Mouse (Mus musculus) Patski (cell line): ENCODE data around the gene Cyba. TPM values are rescaled to one million over a fixed set of nuclear protein-coding genes. Genes with fewer than 3 reads are reported as not detected.

Experiments used
- ATAC-seq: fragments of 100-300 bp; one replicate; pipeline ENCODE4 v1.8.0; 2021
- CTCF ChIA-PET: fragments of 350-600 bp; sonication (Branson Sonifier 250); formaldehyde crosslinking; loops from one replicate; lab custom pipeline; 2022; ENCODE audit warnings: inconsistent platforms; lab: Charles Lee
- POLR2A ChIA-PET: fragments of 350-600 bp; sonication (Branson Sonifier 250); formaldehyde crosslinking; loops from one replicate; lab custom pipeline; 2022; ENCODE audit warnings: antibody characterized with exemption, inconsistent platforms; lab: Charles Lee
- DNase-seq: peaks from one replicate; pipeline ENCODE4 v3.0.0-alpha.2; 2011; ENCODE audit warnings: low read depth, low spot score
- H3K27me3 ChIP-seq: fragments of 371-371 bp; one replicate; pipeline ENCODE4 v1.5.1; 2021
- CTCF ChIP-seq: fragments of 100-300 bp; IDR thresholded peaks from one replicate; pipeline ENCODE4 v1.5.1; 2021
- in situ Hi-C: fragments of 300-500 bp; cut with MboI; formaldehyde crosslinking; loops from 3 replicates; pipeline ENCODE4 v1.11.1; 2018; ENCODE audit warnings: low pct_unique_long_range_greater_than_20kb, mixed read lengths
- polyA plus RNA-seq: library from polyadenylated mRNA; unstranded; gene quantifications from one replicate; pipeline ENCODE4 v1.2.3, GENCODE M21; 2021

Gene Cyba
- polyA plus RNA-seq, 1 experiment from 2014 or later, result 288 TPM

- in situ Hi-C loops, result no loop called here
- no peaks in the 10 kb centered on the region for H3K27me3 ChIP-seq
- ATAC-seq (no peak), DNase-seq (no peak)
- POLR2A ChIA-PET, result interaction anchor here (0.5 to 0.8 kb wide), 2 partner anchors 12 to 21 kb away, joined by 3 read pairs; no protein-coding TSS in a partner anchor
- no peak for TF ChIP-seq CTCF
- CTCF ChIA-PET, result no interaction called here
These were observed 32.3 kb upstream of the Cyba start for GRCm38 (mm10) chr8:122464985-122465384.

GRCm38 (mm10) chr8:122463651-122464640, 31.2 kb upstream of the Cyba start:
- CTCF ChIA-PET, result interaction anchor here (1.0 to 1.5 kb wide), 3 partner anchors 9 to 18 kb away, joined by 3 to 5 read pairs (median 3); no protein-coding TSS in a partner anchor
- ATAC-seq (no peak), DNase-seq (no peak)
- POLR2A ChIA-PET, result interaction anchor here (2.4 kb wide), 1 partner anchor 11 kb away, joined by 10 read pairs; the partner anchor contains the start of genes Ctu2 and Rnf166
- no peak for TF ChIP-seq CTCF
- in situ Hi-C loops, result no loop called here
- H3K27me3 ChIP-seq, result no peaks in the 10 kb centered on the region

- DNase-seq (no peak), ATAC-seq (no peak)
- in situ Hi-C loops, result no loop called here
- ChIA-PET CTCF (interaction anchor here (1.1 kb wide), 1 partner anchor 13 kb away, joined by 3 read pairs; no protein-coding TSS in a partner anchor), POLR2A (interaction anchor here (0.6 to 2.4 kb wide), 2 partner anchors 13 to 87 kb away, joined by 3 to 10 read pairs; partner anchors contain the start of genes Ctu2 and Rnf166)
- H3K27me3 ChIP-seq, result no peaks in the 10 kb centered on the region
- no peak for TF ChIP-seq CTCF
These were observed 29.8 kb upstream of the Cyba start for GRCm38 (mm10) chr8:122462510-122462909.

GRCm38 (mm10) chr8:122461473-122462148, 28.9 kb upstream of the Cyba start:
- peak; percentile 87 for DNase-seq
- ChIA-PET CTCF (interaction anchor here (1.1 kb wide), 1 partner anchor 13 kb away, joined by 3 read pairs; no protein-coding TSS in a partner anchor), POLR2A (interaction anchor here (0.6 to 0.7 kb wide), 2 partner anchors 9 to 12 kb away, joined by 3 read pairs; no protein-coding TSS in a partner anchor)
- peak; percentile 77 for ATAC-seq
- in situ Hi-C loops, result no loop called here
- no peak for TF ChIP-seq CTCF
- H3K27me3 ChIP-seq, result no peaks in the 10 kb centered on the region

GRCm38 (mm10) chr8:122460524-122461472, 28.1 kb upstream of the Cyba start, which contains the start of gene Snai3:
TSS of gene Snai3 (minus strand) at chr8:122460733.
- CTCF ChIA-PET, result interaction anchor here (2.3 kb wide), 1 partner anchor 16 kb away, joined by 12 read pairs; the partner anchor contains the start of gene Mvd
- peak; percentile 47 for DNase-seq
- in situ Hi-C loops, result no loop called here
- H3K27me3 ChIP-seq, result no peaks in the 10 kb centered on the region
- ATAC-seq, result peak; percentile 31
- TF ChIP-seq CTCF, result no peak
- POLR2A ChIA-PET, result interaction anchor here (0.6 kb wide), 1 partner anchor 8 kb away, joined by 3 read pairs; no protein-coding TSS in a partner anchor

DNA sequence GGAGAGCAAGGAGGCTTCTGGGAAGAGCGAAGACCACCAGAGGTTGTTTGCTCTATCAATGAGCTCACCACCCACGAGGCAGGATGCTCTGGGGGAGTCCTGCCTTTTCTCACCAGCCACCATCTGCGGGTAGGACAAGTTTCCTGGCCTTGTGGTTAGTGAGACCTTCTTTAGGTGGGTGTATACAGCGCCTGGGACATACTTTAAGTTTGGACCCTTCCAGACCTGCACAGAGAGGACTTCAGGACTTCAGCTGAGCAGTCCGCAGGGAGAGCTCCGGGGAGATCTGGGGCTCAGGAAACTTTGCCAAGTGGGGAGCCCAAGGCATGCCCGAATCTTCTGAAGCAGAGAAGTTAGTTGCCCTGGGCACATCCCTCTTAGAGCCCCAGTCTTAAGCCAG, 27.3 kb upstream of the Cyba start:
- no peaks in the 10 kb centered on the region for H3K27me3 ChIP-seq
- POLR2A ChIA-PET, result interaction anchor here (0.6 to 0.8 kb wide), 2 partner anchors 16 to 37 kb away, joined by 3 read pairs; no protein-coding TSS in a partner anchor
- in situ Hi-C loops, result no loop called here
- DNase-seq, result no peak
- ATAC-seq, result no peak
- CTCF ChIA-PET, result interaction anchor here (2.3 kb wide), 1 partner anchor 16 kb away, joined by 12 read pairs; the partner anchor contains the start of gene Mvd
- TF ChIP-seq CTCF, result no peak

DNA sequence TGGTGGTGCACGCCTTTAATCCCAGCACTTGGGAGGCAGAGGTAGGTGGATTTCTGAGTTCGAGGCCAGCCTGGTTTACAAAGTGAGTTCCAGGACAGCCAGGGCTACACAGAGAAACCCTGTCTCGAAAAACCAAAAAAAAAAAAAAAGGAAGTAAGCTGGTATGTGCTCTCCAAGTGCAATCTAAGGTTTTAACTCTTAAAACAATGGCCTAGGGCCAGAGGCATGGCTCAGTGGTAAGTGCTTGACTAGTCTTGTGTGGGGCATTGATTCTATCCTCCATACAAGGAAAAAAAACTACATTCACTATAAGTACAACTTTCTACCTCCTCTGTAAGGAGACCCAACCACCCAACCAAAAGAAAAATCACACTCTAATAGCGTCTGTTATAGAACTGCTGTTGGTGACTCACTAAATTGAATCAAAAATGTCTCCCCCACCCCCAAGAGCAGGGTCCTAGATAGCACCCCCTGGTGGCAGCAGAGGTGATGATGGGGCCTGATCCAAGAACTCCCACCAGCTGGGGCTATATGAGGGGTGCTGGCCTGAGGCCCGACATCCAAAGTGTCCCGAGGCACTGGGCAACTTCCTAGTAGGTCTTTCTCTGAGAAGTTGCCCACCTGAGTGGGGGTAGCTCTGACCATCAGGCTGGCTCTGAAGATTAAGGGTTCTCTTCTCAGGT, 26.6 kb upstream of the Cyba start:
- ATAC-seq (no peak), DNase-seq (no peak)

DNA sequence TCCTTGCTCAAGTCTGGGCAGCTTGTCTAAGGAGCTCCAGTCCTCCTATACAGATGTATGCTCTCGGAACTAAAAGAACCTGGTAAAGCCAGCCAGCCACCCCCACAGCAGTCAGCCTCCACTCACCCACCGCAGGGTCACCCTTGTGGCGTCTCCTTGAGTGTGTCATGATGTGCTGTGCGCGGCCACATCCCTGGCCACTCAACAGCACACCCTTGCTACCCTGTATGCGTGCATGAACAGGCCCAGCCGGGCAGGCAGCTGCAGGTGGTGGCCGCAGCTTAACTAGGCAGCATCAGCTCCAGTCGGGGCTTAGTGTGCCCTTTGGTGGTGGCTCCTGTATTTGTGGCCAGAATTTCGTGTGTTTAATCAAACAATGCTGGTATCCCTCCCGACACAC, 24.4 kb upstream of the Cyba start:
- in situ Hi-C loops, result no loop called here
- POLR2A ChIA-PET, result no interaction called here
- DNase-seq (no peak), ATAC-seq (no peak)
- CTCF ChIA-PET, result interaction anchor here (1.0 to 1.3 kb wide), 2 partner anchors 12 to 37 kb away, joined by 3 to 4 read pairs; no protein-coding TSS in a partner anchor
- no peak for TF ChIP-seq CTCF
- no peaks in the 10 kb centered on the region for H3K27me3 ChIP-seq

More for the DNA sequence above, 26.6 kb upstream of the Cyba start:
- in situ Hi-C loops, result no loop called here
- CTCF ChIA-PET, result interaction anchor here (2.3 kb wide), 1 partner anchor 15 kb away, joined by 12 read pairs; the partner anchor contains the start of gene Mvd
- no peaks in the 10 kb centered on the region for H3K27me3 ChIP-seq
- POLR2A ChIA-PET, result interaction anchor here (0.6 to 0.8 kb wide), 2 partner anchors 15 to 36 kb away, joined by 3 read pairs; no protein-coding TSS in a partner anchor
- no peak for TF ChIP-seq CTCF
